Mouse (Mus musculus): Measurements from ENCODE around the gene Cdkl5.

GRCm38 (mm10) chrX:160977919-160978318 lies 16.6 kb downstream of the Cdkl5 start:
- TF ChIP-seq CTCF (IDR thresholded peaks at IDR 0.05; ENCODE audit: extremely low read depth, insufficient read depth, insufficient read length, insufficient replicate concordance), result no peak
- no peak for TF ChIP-seq POLR2A (IDR thresholded peaks at IDR 0.05; ENCODE audit: low read depth, low read length)
